Mouse (Mus musculus) gastrocnemius, postnatal 25 days (tissue): Measurements from ENCODE around the gene Gm45208. TPM values are rescaled to one million over a fixed set of nuclear protein-coding genes. Genes with fewer than 3 reads are reported as not detected.

ENCODE experiments used
- DNase-seq: peaks from one replicate; pipeline ENCODE4 v3.0.0; 2022
- total RNA-seq, 2 experiments: library from RNA; stranded (reverse); gene quantifications; 1 replicate in 1 of 2; 2 replicates in 1 of 2; pipeline ENCODE4 v1.2.3; 2021

Gene Gm45208
- total RNA-seq, 2 experiments from 2014 or later: not detected

- no peak for DNase-seq
These were observed 50.7 kb downstream of the Gm45208 start for GRCm38 (mm10) chrX:7772766-7773165.

GRCm38 (mm10) chrX:7775501-7776205 lies 53.6 kb downstream of the Gm45208 start:
- no peak for DNase-seq

- no peak for DNase-seq
These were observed 54.5 kb downstream of the Gm45208 start for GRCm38 (mm10) chrX:7776329-7777082.

GRCm38 (mm10) chrX:7778450-7779244 lies 56.6 kb downstream of the Gm45208 start:
- DNase-seq: no peak

GRCm38 (mm10) chrX:7779294-7779693 lies 57.2 kb downstream of the Gm45208 start:
- no peak for DNase-seq

Other genes with a start within 250 kb of the Gm45208 start
- under 1 TPM in 1 of 2 experiments, not detected in 1; 0.08 TPM for gene Foxp3, start 148.6 kb upstream of the Gm45208 start, total RNA-seq
- 1 to 10 TPM; 2.0 to 3.1 TPM for gene Ppp1r3f, start 148.0 kb upstream of the Gm45208 start, total RNA-seq
- 10 to 100 TPM; 10.7 to 11.9 TPM for gene Ccdc22, start 116.7 kb upstream of the Gm45208 start, total RNA-seq
- not detected for gene Cacna1f, start 115.2 kb upstream of the Gm45208 start, total RNA-seq
- gene Syp, start 83.8 kb upstream of the Gm45208 start, total RNA-seq: 1 to 10 TPM; 1.0 to 1.6 TPM
- gene Prickle3, start 65.0 kb upstream of the Gm45208 start, total RNA-seq: 10 to 100 TPM; 15.4 to 16.4 TPM
- 10 to 100 TPM; 25.4 to 27.2 TPM for gene Plp2, start 50.9 kb upstream of the Gm45208 start, total RNA-seq
- gene Magix, start 41.0 kb upstream of the Gm45208 start, total RNA-seq: 10 to 100 TPM; 16.5 to 21.5 TPM
- gene Gpkow, start 25.1 kb upstream of the Gm45208 start, total RNA-seq: 10 to 100 TPM; 11.3 to 14.6 TPM
- 10 to 100 TPM; 21.8 to 27.6 TPM for gene Wdr45, start 7.9 kb upstream of the Gm45208 start, total RNA-seq
- gene Praf2, start 6.2 kb downstream of the Gm45208 start, total RNA-seq: 1 to 10 TPM; 4.7 to 7.3 TPM
- under 1 TPM; 0.16 to 0.56 TPM for gene Ccdc120, start 28.7 kb downstream of the Gm45208 start, total RNA-seq
- gene Tfe3, start 40.3 kb downstream of the Gm45208 start, total RNA-seq: 1 to 10 TPM; 6.1 to 8.2 TPM
- 10 to 100 TPM; 17.5 to 21.2 TPM for gene Gripap1, start 67.5 kb downstream of the Gm45208 start, total RNA-seq
- gene Kcnd1, start 100.0 kb downstream of the Gm45208 start, total RNA-seq: under 1 TPM; 0.18 to 0.43 TPM
- 10 to 100 TPM; 14.8 to 18.2 TPM for gene Otud5, start 119.1 kb downstream of the Gm45208 start, total RNA-seq
- gene Pim2, start 156.0 kb downstream of the Gm45208 start, total RNA-seq: 1 to 10 TPM; 1.5 TPM
- gene Slc35a2, start 161.8 kb downstream of the Gm45208 start, total RNA-seq: 1 to 10 TPM; 7.6 to 8.1 TPM
- 10 to 100 TPM; 19.5 to 23.1 TPM for gene Pqbp1, start 177.0 kb downstream of the Gm45208 start, total RNA-seq
- 10 to 100 TPM; 37.8 to 38.5 TPM for gene Timm17b, start 177.1 kb downstream of the Gm45208 start, total RNA-seq
- not detected for gene Gm10491, start 185.6 kb downstream of the Gm45208 start, total RNA-seq
- not detected for gene Gm10490, start 187.3 kb downstream of the Gm45208 start, total RNA-seq
- not detected for gene Pcsk1n, start 197.6 kb downstream of the Gm45208 start, total RNA-seq
- gene Eras, start 206.4 kb downstream of the Gm45208 start, total RNA-seq: not detected
- gene Hdac6, start 225.6 kb downstream of the Gm45208 start, total RNA-seq: 1 to 10 TPM; 3.9 to 5.0 TPM